Mouse (Mus musculus): ENCODE results near the gene Macrod2. TPM values are rescaled to one million over a fixed set of nuclear protein-coding genes. Genes with fewer than 3 reads are reported as not detected.

Macrod2 gene
- polyA plus RNA-seq, 2 experiments: 2.1 to 7.7 TPM

- H3K27me3 ChIP-seq (ENCODE audit: control insufficient read depth, insufficient read depth, low read length): no peaks in the 10 kb centered on the region
- no peaks in the 10 kb centered on the region for H3K4me1 ChIP-seq (replicated peaks; ENCODE audit: control insufficient read depth in 2 of 2, insufficient read depth in 2 of 2, low read length in 1 of 2)
- no peak for ATAC-seq (ENCODE audit: insufficient read depth)
- H3K36me3 ChIP-seq (replicated peaks; ENCODE audit: control insufficient read depth, insufficient read depth, low read depth): no peaks in the 10 kb centered on the region
- TF ChIP-seq CTCF (IDR thresholded peaks at IDR 0.05; ENCODE audit: low read depth) (no peak), EP300 (IDR thresholded peaks at IDR 0.05; ENCODE audit: low read depth) (no peak)
- no peak overlapping the region for H3K27ac ChIP-seq
- no peak overlapping the region for H3K4me2 ChIP-seq (ENCODE audit: low read depth)
- no peak for DNase-seq (ENCODE audit: low read depth in 3 of 3, low spot score in 3 of 3)
- H3K9ac ChIP-seq (replicated peaks): no peak overlapping the region
- WGBS (ENCODE audit: insufficient replicate concordance): 56% methylated on average over 7 of the region's 7 CpGs
- H3K9me3 ChIP-seq (ENCODE audit: control insufficient read depth, low read length): no peaks in the 10 kb centered on the region
- H3K4me3 ChIP-seq (ENCODE audit: insufficient read depth in 1 of 2, low read depth in 2 of 2, low read length in 2 of 2): no peak overlapping the region
These were observed 1588.7 kb downstream of the Macrod2 start for GRCm38 (mm10) chr2:141983664-141984395.

- H3K27ac ChIP-seq: no peak overlapping the region
- no peaks in the 10 kb centered on the region for H3K36me3 ChIP-seq (replicated peaks; ENCODE audit: control insufficient read depth, insufficient read depth, low read depth)
- no peak overlapping the region for H3K4me3 ChIP-seq (ENCODE audit: insufficient read depth in 1 of 2, low read depth in 2 of 2, low read length in 2 of 2)
- H3K4me1 ChIP-seq (replicated peaks; ENCODE audit: control insufficient read depth in 2 of 2, insufficient read depth in 2 of 2, low read length in 1 of 2): no peaks in the 10 kb centered on the region
- 67% methylated on average over 6 of the region's 6 CpGs for WGBS (ENCODE audit: insufficient replicate concordance)
- H3K4me2 ChIP-seq (ENCODE audit: low read depth): no peak overlapping the region
- no peak for DNase-seq (ENCODE audit: low read depth in 3 of 3, low spot score in 3 of 3)
- no peaks in the 10 kb centered on the region for H3K9me3 ChIP-seq (ENCODE audit: control insufficient read depth, low read length)
- H3K27me3 ChIP-seq (ENCODE audit: control insufficient read depth, insufficient read depth, low read length): no peaks in the 10 kb centered on the region
- TF ChIP-seq CTCF (IDR thresholded peaks at IDR 0.05; ENCODE audit: low read depth): no peak
- no peak for TF ChIP-seq EP300 (IDR thresholded peaks at IDR 0.05; ENCODE audit: low read depth)
- no peak for ATAC-seq (ENCODE audit: insufficient read depth)
- H3K9ac ChIP-seq (replicated peaks): no peak overlapping the region
These were observed 1603.8 kb downstream of the Macrod2 start for GRCm38 (mm10) chr2:141998901-141999300.

- no peak overlapping the region for H3K4me3 ChIP-seq (ENCODE audit: insufficient read depth in 1 of 2, low read depth in 2 of 2, low read length in 2 of 2)
- H3K36me3 ChIP-seq (replicated peaks; ENCODE audit: control insufficient read depth, insufficient read depth, low read depth): no peaks in the 10 kb centered on the region
- H3K9ac ChIP-seq (replicated peaks): no peak overlapping the region
- DNase-seq (ENCODE audit: low read depth in 3 of 3, low spot score in 3 of 3) (no peak), ATAC-seq (ENCODE audit: insufficient read depth) (no peak)
- no peak overlapping the region for H3K4me2 ChIP-seq (ENCODE audit: low read depth)
- no peaks in the 10 kb centered on the region for H3K4me1 ChIP-seq (replicated peaks; ENCODE audit: control insufficient read depth in 2 of 2, insufficient read depth in 2 of 2, low read length in 1 of 2)
- 60% methylated on average over 4 of the region's 4 CpGs for WGBS (ENCODE audit: insufficient replicate concordance)
- H3K27me3 ChIP-seq (ENCODE audit: control insufficient read depth, insufficient read depth, low read length): no peaks in the 10 kb centered on the region
- no peak overlapping the region for H3K27ac ChIP-seq
- TF ChIP-seq CTCF (IDR thresholded peaks at IDR 0.05; ENCODE audit: low read depth): no peak
- TF ChIP-seq EP300 (IDR thresholded peaks at IDR 0.05; ENCODE audit: low read depth): no peak
- no peaks in the 10 kb centered on the region for H3K9me3 ChIP-seq (ENCODE audit: control insufficient read depth, low read length)
These were observed 1629.5 kb downstream of the Macrod2 start for GRCm38 (mm10) chr2:142024534-142025155.

- no peak for ATAC-seq (ENCODE audit: insufficient read depth)
- no peak overlapping the region for H3K4me2 ChIP-seq (ENCODE audit: low read depth)
These were observed 1631.6 kb downstream of the Macrod2 start for GRCm38 (mm10) chr2:142026721-142027120.

GRCm38 (mm10) chr2:142030756-142031646 is 1635.9 kb downstream of the Macrod2 start:
- H3K9ac ChIP-seq (replicated peaks): no peak overlapping the region
- no peak overlapping the region for H3K27ac ChIP-seq
- no peaks in the 10 kb centered on the region for H3K4me1 ChIP-seq (replicated peaks; ENCODE audit: control insufficient read depth in 2 of 2, insufficient read depth in 2 of 2, low read length in 1 of 2)
- no peaks in the 10 kb centered on the region for H3K27me3 ChIP-seq (ENCODE audit: control insufficient read depth, insufficient read depth, low read length)
- no peak overlapping the region for H3K4me2 ChIP-seq (ENCODE audit: low read depth)
- H3K36me3 ChIP-seq (replicated peaks; ENCODE audit: control insufficient read depth, insufficient read depth, low read depth): no peaks in the 10 kb centered on the region
- H3K4me3 ChIP-seq (ENCODE audit: insufficient read depth in 1 of 2, low read depth in 2 of 2, low read length in 2 of 2): no peak overlapping the region
- TF ChIP-seq EP300 (IDR thresholded peaks at IDR 0.05; ENCODE audit: low read depth) (no peak), CTCF (IDR thresholded peaks at IDR 0.05; ENCODE audit: low read depth) (no peak)
- WGBS (ENCODE audit: insufficient replicate concordance): 53% methylated on average over 10 of the region's 10 CpGs
- ATAC-seq (ENCODE audit: insufficient read depth) (no peak), DNase-seq (ENCODE audit: low read depth in 3 of 3, low spot score in 3 of 3) (no peak)
- H3K9me3 ChIP-seq (ENCODE audit: control insufficient read depth, low read length): no peaks in the 10 kb centered on the region

More at GRCm38 (mm10) chr2:142026721-142027120, 1631.6 kb downstream of the Macrod2 start:
- no peaks in the 10 kb centered on the region for H3K9me3 ChIP-seq (ENCODE audit: control insufficient read depth, low read length)
- H3K4me3 ChIP-seq (ENCODE audit: insufficient read depth in 1 of 2, low read depth in 2 of 2, low read length in 2 of 2): no peak overlapping the region
- H3K36me3 ChIP-seq (replicated peaks; ENCODE audit: control insufficient read depth, insufficient read depth, low read depth): no peaks in the 10 kb centered on the region
- no peak overlapping the region for H3K9ac ChIP-seq (replicated peaks)
- no peaks in the 10 kb centered on the region for H3K4me1 ChIP-seq (replicated peaks; ENCODE audit: control insufficient read depth in 2 of 2, insufficient read depth in 2 of 2, low read length in 1 of 2)
- H3K27me3 ChIP-seq (ENCODE audit: control insufficient read depth, insufficient read depth, low read length): no peaks in the 10 kb centered on the region
- no peak overlapping the region for H3K27ac ChIP-seq
- TF ChIP-seq CTCF (IDR thresholded peaks at IDR 0.05; ENCODE audit: low read depth) (no peak), EP300 (IDR thresholded peaks at IDR 0.05; ENCODE audit: low read depth) (no peak)
- DNase-seq (ENCODE audit: low read depth in 3 of 3, low spot score in 3 of 3): no peak
